Mouse (Mus musculus) retina, embryonic 14.5 days (tissue): ENCODE measurements around the gene Nptx2.

ENCODE experiments used
- DNase-seq: peaks from one replicate; pipeline ENCODE4 v3.0.0-alpha.2; 2015; ENCODE audit warnings: low spot score

The Nptx2 gene

GRCm38 (mm10) chr5:144545653-144546422 lies at the start of gene Nptx2:
Gene Nptx2, plus strand, starts transcription at chr5:144545902.
- peak; percentile 92 for DNase-seq

GRCm38 (mm10) chr5:144496481-144496880 lies 49.2 kb upstream of the Nptx2 start:
- DNase-seq, result no peak

- DNase-seq, result no peak
Measured at GRCm38 (mm10) chr5:144504239-144504638, 41.5 kb upstream of the Nptx2 start.

GRCm38 (mm10) chr5:144505731-144506130 lies 40.0 kb upstream of the Nptx2 start:
- no peak for DNase-seq

GRCm38 (mm10) chr5:144506156-144506555 lies 39.5 kb upstream of the Nptx2 start:
- no peak for DNase-seq

GRCm38 (mm10) chr5:144506689-144507552 lies 38.8 kb upstream of the Nptx2 start:
- no peak for DNase-seq

- DNase-seq, result no peak
Measured at GRCm38 (mm10) chr5:144509431-144509830, 36.3 kb upstream of the Nptx2 start.

- peak; percentile 34 for DNase-seq
Measured at GRCm38 (mm10) chr5:144514738-144515137, 31.0 kb upstream of the Nptx2 start.

- no peak for DNase-seq
Measured at GRCm38 (mm10) chr5:144515241-144515640, 30.5 kb upstream of the Nptx2 start.

GRCm38 (mm10) chr5:144520096-144520495 lies 25.6 kb upstream of the Nptx2 start:
- no peak for DNase-seq

- no peak for DNase-seq
Measured at GRCm38 (mm10) chr5:144524774-144525173, 20.9 kb upstream of the Nptx2 start.

- no peak for DNase-seq
Measured at GRCm38 (mm10) chr5:144529123-144529522, 16.6 kb upstream of the Nptx2 start.

GRCm38 (mm10) chr5:144542711-144543308 lies 2.9 kb upstream of the Nptx2 start:
- peak; percentile 53 for DNase-seq

GRCm38 (mm10) chr5:144546423-144546995 lies 807 bp downstream of the Nptx2 start:
- DNase-seq, result peak; percentile 34

- DNase-seq, result no peak
Measured at GRCm38 (mm10) chr5:144547333-144547878, 1.7 kb downstream of the Nptx2 start.

GRCm38 (mm10) chr5:144548079-144548631 lies 2.5 kb downstream of the Nptx2 start:
- peak; percentile 55 for DNase-seq

- DNase-seq, result no peak
Measured at GRCm38 (mm10) chr5:144550003-144550402, 4.3 kb downstream of the Nptx2 start.

- peak; percentile 16 for DNase-seq
Measured at GRCm38 (mm10) chr5:144550622-144551137, 5.0 kb downstream of the Nptx2 start.

- peak; percentile 64 for DNase-seq
Measured at GRCm38 (mm10) chr5:144556710-144557109, 11.0 kb downstream of the Nptx2 start.

- DNase-seq, result peak; percentile 26
Measured at GRCm38 (mm10) chr5:144557363-144557762, 11.7 kb downstream of the Nptx2 start.

- no peak for DNase-seq
Measured at GRCm38 (mm10) chr5:144558481-144558880, 12.8 kb downstream of the Nptx2 start.
